Mouse (Mus musculus): ENCODE results near the gene Zfp800.

DNA sequence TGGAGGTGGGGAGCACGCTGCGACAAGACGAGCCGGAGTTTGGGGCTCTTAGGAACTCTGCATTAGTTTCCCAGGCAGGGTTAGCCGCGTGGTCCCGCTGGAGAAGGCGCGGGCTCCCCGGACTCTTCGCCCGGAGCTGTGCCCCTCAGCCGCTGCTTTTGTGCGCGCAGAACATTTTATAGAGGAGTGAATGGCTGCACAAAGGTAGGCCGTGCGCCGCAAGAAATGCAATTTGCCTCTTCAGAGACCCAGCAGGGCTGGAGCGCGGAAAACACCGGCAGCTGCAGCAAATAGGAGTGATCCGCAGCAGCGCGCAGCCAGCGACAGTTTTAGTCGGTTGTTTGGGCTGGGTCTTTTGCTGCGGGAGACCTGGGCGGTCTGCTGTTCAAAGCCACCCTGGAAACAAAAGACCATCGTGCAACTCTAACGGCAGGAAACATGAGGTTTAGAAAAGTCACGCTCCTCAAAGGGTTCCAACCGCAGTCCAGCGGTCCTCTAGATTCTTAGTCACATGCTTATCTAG is at the start of gene Zfp800:
- TF ChIP-seq CTCF (IDR thresholded peaks at IDR 0.05; ENCODE audit: extremely low read depth, insufficient read depth, insufficient read length, insufficient replicate concordance) (no peak), POLR2A (IDR thresholded peaks at IDR 0.05; ENCODE audit: low read depth, low read length) (no peak)
